Mouse (Mus musculus): ENCODE measurements at regions not wholly inside any gene's neighbourhood (a gene's known extent, or its start where the extent isn't known, plus 50 kb on each side); places are given as distances from the start of the nearest gene placed in this dataset.

DNA sequence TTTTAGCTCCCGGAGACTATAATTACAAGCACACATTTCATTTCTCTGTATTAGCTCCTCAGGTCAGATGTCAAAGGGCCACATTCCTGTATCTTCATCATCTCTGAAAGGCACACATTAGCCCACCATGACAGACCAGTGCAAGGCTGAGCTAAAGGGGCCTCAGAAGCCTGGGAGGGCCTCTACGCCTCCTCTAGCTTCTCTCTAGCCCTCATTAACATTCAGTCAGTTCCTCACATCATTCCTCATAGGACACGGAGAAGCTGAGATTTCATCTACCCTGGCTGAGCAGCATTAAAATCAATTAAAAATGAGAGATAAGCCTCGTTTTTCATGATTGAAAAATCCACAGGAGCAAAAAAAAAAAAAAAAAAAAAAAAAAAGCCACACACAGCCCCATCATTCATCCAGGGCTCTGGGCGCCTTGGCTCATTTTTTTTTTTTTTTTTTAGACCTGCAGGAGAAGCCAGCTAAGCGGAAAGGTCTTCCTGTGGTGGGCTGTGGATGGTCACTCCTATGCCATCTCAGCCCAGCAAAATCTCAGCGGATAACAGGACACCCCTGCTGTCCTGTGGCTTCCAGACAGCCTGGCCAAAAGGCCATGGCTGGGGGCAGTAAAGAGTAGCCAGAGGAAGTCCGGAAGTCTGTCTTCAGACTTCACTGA is 82.5 kb downstream of the Rhob start:
- Histone ChIP-seq H3K4me2 (ENCODE audit: low read depth, low read length, poor library complexity, severe bottlenecking) (no peak overlapping the region), H3K4me3 (ENCODE audit: low read depth, low read length) (no peak overlapping the region), H3K9me3 (ENCODE audit: low read length) (no peaks in the 10 kb centered on the region), H3K9ac (replicated peaks; ENCODE audit: low read length, poor library complexity, severe bottlenecking) (no peak overlapping the region), H3K36me3 (ENCODE audit: insufficient read depth, low read length) (no peaks in the 10 kb centered on the region), H3K4me1 (ENCODE audit: insufficient read depth, low read length) (no peaks in the 10 kb centered on the region), H3K27me3 (ENCODE audit: insufficient read depth, low read length) (no peaks in the 10 kb centered on the region), H3K27ac (ENCODE audit: low read depth, low read length) (no peak overlapping the region)
- 50% methylated on average over 8 of the region's 8 CpGs for WGBS
- ATAC-seq (ENCODE audit: low FRiP score): no peak
- no peak for TF ChIP-seq CTCF (IDR thresholded peaks at IDR 0.05)
- DNase-seq (ENCODE audit: low spot score): no peak

DNA sequence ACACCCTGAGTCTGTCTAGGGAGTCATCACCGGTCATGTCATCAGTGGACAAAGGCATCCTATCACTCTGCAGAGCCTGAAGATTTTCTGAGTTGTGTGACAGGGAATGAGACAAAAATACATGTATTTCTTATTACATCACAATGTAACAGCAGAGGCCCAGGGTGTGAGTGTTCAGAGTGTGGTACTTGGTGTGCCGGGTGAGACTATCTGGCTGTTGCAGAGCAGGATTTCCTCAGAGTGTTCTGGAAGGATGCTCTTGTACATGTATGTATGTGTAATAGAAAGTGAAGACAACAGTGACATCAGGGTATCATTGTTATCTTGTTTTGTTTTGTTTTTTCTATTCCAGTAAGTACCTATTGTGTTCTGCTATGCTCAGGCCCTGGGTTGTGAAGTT is 87.7 kb downstream of the Rhob start:
- Histone ChIP-seq H3K4me2 (ENCODE audit: low read depth, low read length, poor library complexity, severe bottlenecking) (no peak overlapping the region), H3K4me1 (ENCODE audit: insufficient read depth, low read length) (no peaks in the 10 kb centered on the region), H3K27ac (ENCODE audit: low read depth, low read length) (no peak overlapping the region), H3K36me3 (ENCODE audit: insufficient read depth, low read length) (no peaks in the 10 kb centered on the region), H3K27me3 (ENCODE audit: insufficient read depth, low read length) (no peaks in the 10 kb centered on the region), H3K4me3 (ENCODE audit: low read depth, low read length) (no peak overlapping the region), H3K9ac (replicated peaks; ENCODE audit: low read length, poor library complexity, severe bottlenecking) (no peak overlapping the region), H3K9me3 (ENCODE audit: low read length) (no peaks in the 10 kb centered on the region)
- WGBS: 95% methylated on average over 2 of the region's 2 CpGs
- ATAC-seq (ENCODE audit: low FRiP score): no peak
- no peak for TF ChIP-seq CTCF (IDR thresholded peaks at IDR 0.05)
- DNase-seq (ENCODE audit: low spot score): no peak

DNA sequence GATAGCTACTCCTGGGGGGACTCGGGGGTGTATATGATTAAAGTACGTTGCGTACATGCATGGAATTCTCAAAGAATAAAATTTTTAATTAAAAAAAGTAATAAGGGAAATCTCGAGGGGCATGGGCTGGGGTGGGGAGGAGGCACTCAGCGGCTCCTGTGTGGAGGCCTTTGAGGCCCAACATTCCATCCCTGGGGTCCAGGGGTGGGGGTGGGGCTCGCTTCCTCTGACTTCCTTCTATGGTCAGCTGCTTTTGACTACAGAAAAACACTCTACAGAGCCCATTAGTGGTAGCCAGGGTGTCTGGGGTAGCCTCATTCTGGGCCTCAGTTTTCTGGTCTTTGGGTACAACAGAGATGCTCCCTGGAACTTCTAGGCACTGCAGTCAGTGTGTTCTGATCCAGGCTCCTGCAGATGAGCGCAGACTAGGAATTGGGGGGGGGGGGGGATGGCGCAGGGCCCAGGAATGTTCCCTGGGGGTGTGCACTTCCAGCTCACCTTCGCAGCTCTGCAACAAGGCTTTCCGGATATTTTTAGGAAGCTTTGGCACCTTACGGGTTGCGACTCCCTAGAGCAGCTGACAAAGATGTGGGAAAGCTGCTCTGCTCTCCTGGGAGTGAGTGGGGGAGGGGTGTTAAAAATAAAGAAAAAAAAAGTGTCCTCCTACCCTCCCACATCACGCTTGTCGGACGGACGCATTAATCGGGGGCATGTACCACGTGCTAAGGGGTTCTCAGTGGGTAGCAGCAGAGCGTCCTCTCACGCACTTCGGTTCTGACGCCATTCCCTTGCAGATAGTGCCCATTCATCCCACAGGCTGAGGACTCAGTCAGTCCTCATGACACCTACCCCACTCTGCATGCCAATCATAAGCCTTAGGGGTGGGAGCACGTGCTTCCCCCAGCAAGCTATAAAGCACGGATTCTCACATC is 89.1 kb downstream of the Rhob start:
- Histone ChIP-seq H3K27me3 (ENCODE audit: insufficient read depth, low read length) (no peaks in the 10 kb centered on the region), H3K4me1 (ENCODE audit: insufficient read depth, low read length) (no peaks in the 10 kb centered on the region), H3K36me3 (ENCODE audit: insufficient read depth, low read length) (no peaks in the 10 kb centered on the region), H3K9me3 (ENCODE audit: low read length) (no peaks in the 10 kb centered on the region), H3K27ac (ENCODE audit: low read depth, low read length) (no peak overlapping the region), H3K4me3 (ENCODE audit: low read depth, low read length) (no peak overlapping the region), H3K9ac (replicated peaks; ENCODE audit: low read length, poor library complexity, severe bottlenecking) (no peak overlapping the region), H3K4me2 (ENCODE audit: low read depth, low read length, poor library complexity, severe bottlenecking) (peak overlapping the region; percentile 20; the same call in 1 of the 2 replicates)
- ATAC-seq (ENCODE audit: low FRiP score) (peak; percentile 54), DNase-seq (ENCODE audit: low spot score) (peak; percentile 32)
- no peak for TF ChIP-seq CTCF (IDR thresholded peaks at IDR 0.05)
- 47% methylated on average over 23 of the region's 24 CpGs for WGBS

DNA sequence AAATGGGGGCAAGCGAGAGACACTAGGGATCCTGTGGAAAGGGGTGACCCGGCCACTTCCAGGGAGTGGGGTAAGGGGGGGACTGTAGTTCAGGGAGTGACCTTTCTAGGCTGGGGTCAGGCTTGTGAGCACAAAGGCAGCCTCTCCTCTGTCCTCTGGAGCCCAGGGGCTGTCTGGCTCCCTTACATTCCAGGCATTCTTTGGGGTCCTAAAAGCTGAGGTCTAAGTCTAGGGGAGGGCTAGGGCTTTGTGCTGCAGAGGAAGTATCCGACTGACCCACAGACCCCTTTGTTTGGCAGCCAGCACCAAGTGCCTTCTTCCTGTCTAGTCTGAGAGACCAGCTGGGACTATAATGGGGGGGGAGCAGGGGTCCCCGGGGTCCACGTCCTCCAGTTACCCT is 88.9 kb downstream of the Hs1bp3 start:
- H3K9me3 ChIP-seq (ENCODE audit: low read length): no peaks in the 10 kb centered on the region
- H3K36me3 ChIP-seq (ENCODE audit: insufficient read depth, low read length): no peaks in the 10 kb centered on the region
- no peak overlapping the region for H3K4me2 ChIP-seq (ENCODE audit: low read depth, low read length, poor library complexity, severe bottlenecking)
- 37% methylated on average over 5 of the region's 5 CpGs for WGBS
- H3K4me1 ChIP-seq (ENCODE audit: insufficient read depth, low read length): no peaks in the 10 kb centered on the region
- H3K9ac ChIP-seq (replicated peaks; ENCODE audit: low read length, poor library complexity, severe bottlenecking): no peak overlapping the region
- TF ChIP-seq CTCF (IDR thresholded peaks at IDR 0.05): no peak
- H3K4me3 ChIP-seq (ENCODE audit: low read depth, low read length): no peak overlapping the region
- H3K27me3 ChIP-seq (ENCODE audit: insufficient read depth, low read length): no peaks in the 10 kb centered on the region
- H3K27ac ChIP-seq (ENCODE audit: low read depth, low read length): no peak overlapping the region
- ATAC-seq (ENCODE audit: low FRiP score): no peak
- no peak for DNase-seq (ENCODE audit: low spot score)

DNA sequence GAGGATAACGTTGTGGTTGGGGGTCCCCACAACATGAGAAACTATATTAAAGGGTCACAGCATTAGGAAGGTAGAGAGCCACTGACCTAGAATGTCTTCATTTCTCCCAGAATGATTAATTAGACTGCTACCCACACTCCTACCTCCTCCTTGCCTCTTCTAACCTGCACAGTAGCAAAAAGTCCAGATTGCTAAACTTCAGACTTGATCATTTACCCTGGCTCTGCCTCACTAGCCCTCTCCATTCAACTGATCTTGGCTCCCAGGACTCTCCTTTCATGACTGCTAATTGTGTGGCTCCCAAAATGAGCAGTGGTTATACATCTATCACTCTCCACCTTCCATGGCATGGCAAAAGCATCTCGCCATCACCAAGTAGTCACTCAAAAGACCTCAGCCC is 88.1 kb downstream of the Hs1bp3 start:
- no peak overlapping the region for H3K4me2 ChIP-seq (ENCODE audit: low read depth, low read length, poor library complexity, severe bottlenecking)
- no peak overlapping the region for H3K27ac ChIP-seq (ENCODE audit: low read depth, low read length)
- ATAC-seq (ENCODE audit: low FRiP score) (no peak), DNase-seq (ENCODE audit: low spot score) (no peak)
- no peak overlapping the region for H3K9ac ChIP-seq (replicated peaks; ENCODE audit: low read length, poor library complexity, severe bottlenecking)
- H3K4me1 ChIP-seq (ENCODE audit: insufficient read depth, low read length): no peaks in the 10 kb centered on the region
- no peak for TF ChIP-seq CTCF (IDR thresholded peaks at IDR 0.05)
- 92% methylated on average over 2 of the region's 2 CpGs for WGBS
- H3K27me3 ChIP-seq (ENCODE audit: insufficient read depth, low read length): no peaks in the 10 kb centered on the region
- H3K4me3 ChIP-seq (ENCODE audit: low read depth, low read length): no peak overlapping the region
- no peaks in the 10 kb centered on the region for H3K36me3 ChIP-seq (ENCODE audit: insufficient read depth, low read length)
- H3K9me3 ChIP-seq (ENCODE audit: low read length): no peaks in the 10 kb centered on the region
